ENCODE assay signal across 14 mouse cellular contexts in the genomic region with DNA sequence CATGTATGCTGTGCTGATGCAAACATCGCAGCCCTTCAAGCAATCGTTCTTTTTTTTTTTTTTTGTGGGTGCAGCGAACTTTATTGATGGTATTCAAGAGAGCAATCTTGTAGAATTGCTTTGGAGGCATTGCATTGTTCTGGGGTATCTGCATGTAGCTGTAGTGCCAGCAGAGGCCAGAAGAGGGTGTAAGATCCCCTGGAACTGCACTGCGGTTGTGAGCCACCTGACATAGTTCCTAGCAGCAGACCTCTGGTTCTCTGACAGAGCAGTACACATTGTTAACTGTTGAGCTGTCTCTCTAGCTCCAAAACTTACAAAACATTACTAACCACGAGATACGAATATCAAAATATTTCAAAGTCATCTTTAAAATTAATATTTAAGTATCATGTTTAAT.
DNase-seq lines count a peak whose midpoint lies in the region; ATAC-seq and TF ChIP-seq lines count a peak whose summit lies in the region.
"Had no signal": no experiment of that assay in that cellular context is flagged by ENCODE, and none has a peak within 500 bp of the region (broad histone marks: within the 10 kb centered on the region; RNA-seq: fewer than 3 reads in every experiment).

No protein-coding gene starts in this region.

- no peaks in the 10 kb centered on the region for H3K9me3 ChIP-seq in kidney, postnatal 0 days (replicated peaks; ENCODE audit: low read length)
- no peaks in the 10 kb centered on the region for H3K9me3 ChIP-seq in kidney, embryonic 14.5 days (ENCODE audit: control insufficient read depth, low read length)
- H3K9me3 ChIP-seq in stomach, postnatal 0 days (ENCODE audit: control insufficient read depth, low read length): no peaks in the 10 kb centered on the region

- no peaks in the 10 kb centered on the region for H3K27me3 ChIP-seq in cerebellum, adult 2 months (ENCODE audit: control insufficient read depth, insufficient read depth, low read length)
- H3K27me3 ChIP-seq in kidney, postnatal 0 days (ENCODE audit: insufficient read depth, low read length): no peaks in the 10 kb centered on the region
- H3K27me3 ChIP-seq in kidney, embryonic 14.5 days (ENCODE audit: control insufficient read depth, insufficient read depth, low read length): no peaks in the 10 kb centered on the region
- H3K27me3 ChIP-seq in stomach, postnatal 0 days (ENCODE audit: control insufficient read depth, insufficient read depth, low read length): no peaks in the 10 kb centered on the region

- no peak overlapping the region for H3K4me3 ChIP-seq in cerebellum, adult 2 months (replicated peaks; ENCODE audit: insufficient read depth, low read depth, low read length)
- no peak overlapping the region for H3K4me3 ChIP-seq in kidney, postnatal 0 days (replicated peaks; ENCODE audit: low read depth, low read length)
- H3K4me3 ChIP-seq in kidney, embryonic 14.5 days (ENCODE audit: low read length): no peak overlapping the region
- H3K4me3 ChIP-seq in stomach, postnatal 0 days (ENCODE audit: low read depth, low read length): no peak overlapping the region
- H3K4me3 ChIP-seq: myocyte had no signal

- no peak for TF ChIP-seq EP300 in stomach, postnatal 0 days (optimal IDR thresholded peaks at IDR 0.05)

- WGBS in cerebellum, adult 2 months: 93% methylated on average over 6 of the region's 6 CpGs
- 90% methylated on average over 6 of the region's 6 CpGs for WGBS in kidney, postnatal 0 days
- 87% methylated on average over 6 of the region's 6 CpGs for WGBS in kidney, embryonic 14.5 days
- WGBS in stomach, postnatal 0 days: 78% methylated on average over 6 of the region's 6 CpGs

- peak; percentile 33; the same call in 1 of the 2 replicates for TF ChIP-seq CTCF in cerebellum, adult 2 months (IDR thresholded peaks at IDR 0.05; ENCODE audit: borderline replicate concordance, insufficient read depth, low read depth, low read length)
- TF ChIP-seq CTCF in kidney, postnatal 0 days (IDR thresholded peaks at IDR 0.05; ENCODE audit: low read depth): peak; percentile 26; the same call in 1 of the 2 replicates
- TF ChIP-seq CTCF in stomach, postnatal 0 days (IDR thresholded peaks at IDR 0.05; ENCODE audit: low read depth): peak; percentile 24

- no peak overlapping the region for H3K9ac ChIP-seq in kidney, postnatal 0 days (ENCODE audit: low read depth, low read length)
- no peak overlapping the region for H3K9ac ChIP-seq in kidney, embryonic 14.5 days (ENCODE audit: low read depth, low read length)
- H3K9ac ChIP-seq in stomach, postnatal 0 days (ENCODE audit: low read length): no peak overlapping the region

- H3K4me1 ChIP-seq in cerebellum, adult 2 months (ENCODE audit: control insufficient read depth, insufficient read depth, low read length): peaks cover 5% of the 10 kb centered on the region; the same call in 1 of the 2 replicates
- H3K4me1 ChIP-seq in kidney, postnatal 0 days (replicated peaks; ENCODE audit: insufficient read depth, low read length): no peaks in the 10 kb centered on the region
- H3K4me1 ChIP-seq in kidney, embryonic 14.5 days (ENCODE audit: control insufficient read depth, insufficient read depth, low read length): no peaks in the 10 kb centered on the region
- H3K4me1 ChIP-seq in stomach, postnatal 0 days (replicated peaks; ENCODE audit: control insufficient read depth, insufficient read depth): no peaks in the 10 kb centered on the region

- H3K4me2 ChIP-seq in kidney, postnatal 0 days (ENCODE audit: low read length): no peak overlapping the region
- H3K4me2 ChIP-seq in kidney, embryonic 14.5 days (replicated peaks; ENCODE audit: low read depth, low read length): no peak overlapping the region
- no peak overlapping the region for H3K4me2 ChIP-seq in stomach, postnatal 0 days (replicated peaks; ENCODE audit: low read depth)
- H3K4me2 ChIP-seq: liver, embryonic 11.5 days had no signal

- no peaks in the 10 kb centered on the region for H3K36me3 ChIP-seq in kidney, postnatal 0 days (ENCODE audit: insufficient read depth, low read length)
- H3K36me3 ChIP-seq in kidney, embryonic 14.5 days (ENCODE audit: control insufficient read depth, insufficient read depth, low read length): no peaks in the 10 kb centered on the region
- H3K36me3 ChIP-seq in stomach, postnatal 0 days (ENCODE audit: control insufficient read depth, insufficient read depth, low read length): no peaks in the 10 kb centered on the region

- ATAC-seq in kidney, postnatal 0 days (replicated peaks; ENCODE audit: low FRiP score, low read depth): no peak
- no peak for ATAC-seq in kidney, embryonic 14.5 days (ENCODE audit: low FRiP score, low TSS enrichment)
- no peak for ATAC-seq in stomach, postnatal 0 days (ENCODE audit: low FRiP score, low TSS enrichment)

- DNase-seq in cerebellum, adult 2 months: no peak
- DNase-seq in cerebellum, postnatal 36 days: no peak
- DNase-seq in kidney, postnatal 0 days (ENCODE audit: low spot score): no peak
- peak; percentile 45 for DNase-seq in testis, postnatal 10 days (ENCODE audit: low spot score)
- no peak for DNase-seq in testis, postnatal 14 days (ENCODE audit: low spot score)
- DNase-seq in stomach, postnatal 0 days (ENCODE audit: low spot score): no peak
- no peak for DNase-seq in left cerebral cortex, adult 9 months (ENCODE audit: low spot score in 2 of 2)
- DNase-seq: cerebellum, adult 9-11 months; heart, postnatal 36 days; kidney, adult 8-10 months had no signal

- no peak for TF ChIP-seq POLR2A in cerebellum, adult 2 months (IDR thresholded peaks at IDR 0.05; ENCODE audit: borderline replicate concordance, insufficient read depth, low read length)

- H3K27ac ChIP-seq in cerebellum, adult 2 months (ENCODE audit: insufficient read depth, low read length): no peak overlapping the region
- H3K27ac ChIP-seq in kidney, postnatal 0 days: no peak overlapping the region
- no peak overlapping the region for H3K27ac ChIP-seq in kidney, embryonic 14.5 days (ENCODE audit: low read depth, low read length)
- H3K27ac ChIP-seq in stomach, postnatal 0 days (replicated peaks): no peak overlapping the region
- H3K27ac ChIP-seq: macrophage had no signal
